ENCODE assay signal across 10 mouse cellular contexts in genomic region chr4:73599248-73599647, GRCm38 (mm10). TPM values are rescaled to one million over a fixed set of nuclear protein-coding genes. Genes with fewer than 3 reads are reported as not detected.
A peak's percentile ranks its signal among the peaks of the same experiment; 100 is the strongest.
DNase-seq lines count a peak whose midpoint lies in the region; ATAC-seq and TF ChIP-seq lines count a peak whose summit lies in the region.
"Had no signal": no experiment of that assay in that cellular context is flagged by ENCODE, and none has a peak within 500 bp of the region (broad histone marks: within the 10 kb centered on the region; RNA-seq: fewer than 3 reads in every experiment).

No protein-coding gene starts in this region.

- H3K9ac ChIP-seq in lung, postnatal 0 days (replicated peaks; ENCODE audit: low read depth): no peak overlapping the region
- no peak overlapping the region for H3K9ac ChIP-seq in hindbrain, embryonic 14.5 days
- H3K9ac ChIP-seq: liver, embryonic 15.5 days had no signal

- ATAC-seq in lung, postnatal 0 days: no peak
- ATAC-seq in hindbrain, embryonic 14.5 days (ENCODE audit: low FRiP score): peak; percentile 74; the same call in 1 of the 2 replicates
- ATAC-seq in activated CD4-positive, CD25-positive, alpha-beta regulatory T cell, adult 4 months: no peak

- WGBS in lung, postnatal 0 days: 4% methylated on average over 3 of the region's 3 CpGs
- 6% methylated on average over 3 of the region's 3 CpGs for WGBS in hindbrain, embryonic 14.5 days

- H3K4me3 ChIP-seq in lung, postnatal 0 days (ENCODE audit: low read depth, low read length): no peak overlapping the region
- no peak overlapping the region for H3K4me3 ChIP-seq in hindbrain, embryonic 14.5 days (replicated peaks; ENCODE audit: low read length)
- H3K4me3 ChIP-seq: erythroblast, embryonic 14.5 days; liver, embryonic 15.5 days had no signal

- no peaks in the 10 kb centered on the region for H3K4me1 ChIP-seq in lung, postnatal 0 days (ENCODE audit: insufficient read depth, low read depth, low read length)
- H3K4me1 ChIP-seq in hindbrain, embryonic 14.5 days (replicated peaks; ENCODE audit: control insufficient read depth, insufficient read depth, low read length): no peaks in the 10 kb centered on the region
- H3K4me1 ChIP-seq: liver, embryonic 15.5 days had no signal

- H3K27me3 ChIP-seq in lung, postnatal 0 days (replicated peaks; ENCODE audit: insufficient read depth, low read length): no peaks in the 10 kb centered on the region
- no peaks in the 10 kb centered on the region for H3K27me3 ChIP-seq in hindbrain, embryonic 14.5 days (ENCODE audit: control insufficient read depth, insufficient read depth, low read length)
- H3K27me3 ChIP-seq: liver, embryonic 15.5 days had no signal

- peak; percentile 54 for TF ChIP-seq CTCF in lung, postnatal 0 days (IDR thresholded peaks at IDR 0.05)

- peak; percentile 10 for DNase-seq in cerebellum, adult 9-10 months
- no peak for DNase-seq in cerebellum, adult 11-12 months
- peak; percentile 11 for DNase-seq in lung, postnatal 0 days (ENCODE audit: low spot score)
- no peak for DNase-seq in lung, adult 18-20 months
- peak; percentile 89 for DNase-seq in hindbrain, embryonic 14.5 days (ENCODE audit: low spot score)
- peak; percentile 86 for DNase-seq in retina, postnatal 1 day
- DNase-seq in thymus, adult 18-20 months: no peak

- no peak for TF ChIP-seq EP300 in lung, postnatal 0 days (IDR thresholded peaks at IDR 0.05)

- H3K4me2 ChIP-seq in lung, postnatal 0 days (replicated peaks; ENCODE audit: low read depth, low read length): no peak overlapping the region
- no peak overlapping the region for H3K4me2 ChIP-seq in hindbrain, embryonic 14.5 days (replicated peaks)
- H3K4me2 ChIP-seq: liver, embryonic 15.5 days had no signal

- H3K27ac ChIP-seq in lung, postnatal 0 days (ENCODE audit: low read length): no peak overlapping the region
- no peak overlapping the region for H3K27ac ChIP-seq in hindbrain, embryonic 14.5 days
- H3K27ac ChIP-seq: liver, embryonic 15.5 days had no signal

- H3K36me3 ChIP-seq in lung, postnatal 0 days (ENCODE audit: insufficient read depth, low read length): no peaks in the 10 kb centered on the region
- H3K36me3 ChIP-seq in hindbrain, embryonic 14.5 days (replicated peaks; ENCODE audit: control insufficient read depth, insufficient read depth): no peaks in the 10 kb centered on the region
- H3K36me3 ChIP-seq: liver, embryonic 15.5 days had no signal

- no peaks in the 10 kb centered on the region for H3K9me3 ChIP-seq in lung, postnatal 0 days (ENCODE audit: low read length)
- no peaks in the 10 kb centered on the region for H3K9me3 ChIP-seq in hindbrain, embryonic 14.5 days (ENCODE audit: control insufficient read depth, low read length)
- H3K9me3 ChIP-seq: liver, embryonic 15.5 days had no signal

RNA-seq across cellular contexts. Expression of gene Gm11238, which starts 8.4 kb away (rescaled TPM):
- polyA plus RNA-seq in lung, postnatal 0 days (2015; fragmentation: Nextera tagmentation; extraction: Ambion mirVana): not detected in 2 replicates
- not detected in 2 replicates for polyA plus RNA-seq in hindbrain, embryonic 14.5 days (2014; fragmentation: Nextera tagmentation; extraction: Ambion mirVana)
- not detected for polyA plus RNA-seq in activated CD4-positive, CD25-positive, alpha-beta regulatory T cell, adult 4 months (2017; shearing (Covaris generic))
- polyA plus RNA-seq: erythroblast, embryonic 14.5 days; liver, embryonic 15.5 days had no signal

RNA-seq across cellular contexts. Expression of gene Gm11237, which starts 23.5 kb away (rescaled TPM):
- polyA plus RNA-seq in lung, postnatal 0 days (2015; fragmentation: Nextera tagmentation; extraction: Ambion mirVana): not detected in 2 replicates
- not detected in 2 replicates for polyA plus RNA-seq in hindbrain, embryonic 14.5 days (2014; fragmentation: Nextera tagmentation; extraction: Ambion mirVana)
- polyA plus RNA-seq in activated CD4-positive, CD25-positive, alpha-beta regulatory T cell, adult 4 months (2017; shearing (Covaris generic)): not detected
- polyA plus RNA-seq: erythroblast, embryonic 14.5 days; liver, embryonic 15.5 days had no signal

RNA-seq across cellular contexts. Expression of gene Gm11236, which starts 38.7 kb away (rescaled TPM):
- polyA plus RNA-seq in lung, postnatal 0 days (2015; fragmentation: Nextera tagmentation; extraction: Ambion mirVana): not detected in 2 replicates
- not detected in 2 replicates for polyA plus RNA-seq in hindbrain, embryonic 14.5 days (2014; fragmentation: Nextera tagmentation; extraction: Ambion mirVana)
- polyA plus RNA-seq in activated CD4-positive, CD25-positive, alpha-beta regulatory T cell, adult 4 months (2017; shearing (Covaris generic)): not detected
- polyA plus RNA-seq: erythroblast, embryonic 14.5 days; liver, embryonic 15.5 days had no signal

Comparison
In these comparisons a context has a peak if more than half of its experiments do, and no peak if none do; other contexts are left out.
1. DNase-seq: peak in cerebellum, adult 9-10 months (single experiment), lung, postnatal 0 days (single experiment), hindbrain, embryonic 14.5 days (single experiment) and retina, postnatal 1 day (single experiment); none in cerebellum, adult 11-12 months (single experiment), lung, adult 18-20 months (0 of 2) and thymus, adult 18-20 months (0 of 2).